Mouse (Mus musculus): Measurements from ENCODE around the gene Brpf3. TPM values are rescaled to one million over a fixed set of nuclear protein-coding genes. Genes with fewer than 3 reads are reported as not detected.

Gene Brpf3
- polyA plus RNA-seq, 1 experiment: 63.1 TPM

GRCm38 (mm10) chr17:28776817-28777216 lies 24.1 kb upstream of the Brpf3 start:
- no peaks in the 10 kb centered on the region for H3K36me3 ChIP-seq (ENCODE audit: control insufficient read depth, insufficient read depth, low read length)
- no peaks in the 10 kb centered on the region for H3K27me3 ChIP-seq (ENCODE audit: control insufficient read depth, insufficient read depth, low read length)
- 96% methylated on average over 3 of the region's 3 CpGs for WGBS
- no peaks in the 10 kb centered on the region for H3K4me1 ChIP-seq (replicated peaks; ENCODE audit: control insufficient read depth, insufficient read depth, low read length)
- TF ChIP-seq POLR2A (IDR thresholded peaks at IDR 0.05; ENCODE audit: control insufficient read depth, extremely low read depth, insufficient read depth, low read length, poor library complexity): no peak
- TF ChIP-seq CTCF (IDR thresholded peaks at IDR 0.05; ENCODE audit: borderline replicate concordance, control insufficient read depth, extremely low read depth, insufficient read depth, low read length, poor library complexity): no peak
- H3K27ac ChIP-seq (ENCODE audit: control insufficient read depth, insufficient read depth, low read length): no peak overlapping the region
- H3K4me3 ChIP-seq (ENCODE audit: control insufficient read depth, insufficient read depth, low read length): no peak overlapping the region
- DNase-seq: no peak

GRCm38 (mm10) chr17:28777231-28778005 lies 23.5 kb upstream of the Brpf3 start:
- DNase-seq: no peak
- no peaks in the 10 kb centered on the region for H3K4me1 ChIP-seq (replicated peaks; ENCODE audit: control insufficient read depth, insufficient read depth, low read length)
- 95% methylated on average over 16 of the region's 16 CpGs for WGBS

GRCm38 (mm10) chr17:28779735-28780134 lies 21.2 kb upstream of the Brpf3 start:
- TF ChIP-seq POLR2A (IDR thresholded peaks at IDR 0.05; ENCODE audit: control insufficient read depth, extremely low read depth, insufficient read depth, low read length, poor library complexity) (no peak), CTCF (IDR thresholded peaks at IDR 0.05; ENCODE audit: borderline replicate concordance, control insufficient read depth, extremely low read depth, insufficient read depth, low read length, poor library complexity) (no peak)
- WGBS: 97% methylated on average over 3 of the region's 3 CpGs

More at GRCm38 (mm10) chr17:28777231-28778005, 23.5 kb upstream of the Brpf3 start:
- H3K36me3 ChIP-seq (ENCODE audit: control insufficient read depth, insufficient read depth, low read length): no peaks in the 10 kb centered on the region
- no peak overlapping the region for H3K27ac ChIP-seq (ENCODE audit: control insufficient read depth, insufficient read depth, low read length)
- H3K4me3 ChIP-seq (ENCODE audit: control insufficient read depth, insufficient read depth, low read length): no peak overlapping the region
- TF ChIP-seq POLR2A (IDR thresholded peaks at IDR 0.05; ENCODE audit: control insufficient read depth, extremely low read depth, insufficient read depth, low read length, poor library complexity) (no peak), CTCF (IDR thresholded peaks at IDR 0.05; ENCODE audit: borderline replicate concordance, control insufficient read depth, extremely low read depth, insufficient read depth, low read length, poor library complexity) (no peak)
- H3K27me3 ChIP-seq (ENCODE audit: control insufficient read depth, insufficient read depth, low read length): no peaks in the 10 kb centered on the region

GRCm38 (mm10) chr17:28780836-28781235 lies 20.1 kb upstream of the Brpf3 start:
- no peak for DNase-seq
- WGBS: 86% methylated on average over 3 of the region's 3 CpGs
- Histone ChIP-seq H3K27me3 (ENCODE audit: control insufficient read depth, insufficient read depth, low read length) (no peaks in the 10 kb centered on the region), H3K27ac (ENCODE audit: control insufficient read depth, insufficient read depth, low read length) (no peak overlapping the region), H3K36me3 (ENCODE audit: control insufficient read depth, insufficient read depth, low read length) (no peaks in the 10 kb centered on the region), H3K4me1 (replicated peaks; ENCODE audit: control insufficient read depth, insufficient read depth, low read length) (no peaks in the 10 kb centered on the region), H3K4me3 (ENCODE audit: control insufficient read depth, insufficient read depth, low read length) (no peak overlapping the region)
- TF ChIP-seq POLR2A (IDR thresholded peaks at IDR 0.05; ENCODE audit: control insufficient read depth, extremely low read depth, insufficient read depth, low read length, poor library complexity) (no peak), CTCF (IDR thresholded peaks at IDR 0.05; ENCODE audit: borderline replicate concordance, control insufficient read depth, extremely low read depth, insufficient read depth, low read length, poor library complexity) (no peak)

More at GRCm38 (mm10) chr17:28779735-28780134, 21.2 kb upstream of the Brpf3 start:
- DNase-seq: no peak
- Histone ChIP-seq H3K27me3 (ENCODE audit: control insufficient read depth, insufficient read depth, low read length) (no peaks in the 10 kb centered on the region), H3K27ac (ENCODE audit: control insufficient read depth, insufficient read depth, low read length) (no peak overlapping the region), H3K4me3 (ENCODE audit: control insufficient read depth, insufficient read depth, low read length) (no peak overlapping the region), H3K36me3 (ENCODE audit: control insufficient read depth, insufficient read depth, low read length) (no peaks in the 10 kb centered on the region), H3K4me1 (replicated peaks; ENCODE audit: control insufficient read depth, insufficient read depth, low read length) (no peaks in the 10 kb centered on the region)

- no peak overlapping the region for H3K27ac ChIP-seq (ENCODE audit: control insufficient read depth, insufficient read depth, low read length)
- TF ChIP-seq CTCF (IDR thresholded peaks at IDR 0.05; ENCODE audit: borderline replicate concordance, control insufficient read depth, extremely low read depth, insufficient read depth, low read length, poor library complexity) (no peak), POLR2A (IDR thresholded peaks at IDR 0.05; ENCODE audit: control insufficient read depth, extremely low read depth, insufficient read depth, low read length, poor library complexity) (no peak)
- WGBS: 80% methylated on average over 9 of the region's 9 CpGs
- no peak overlapping the region for H3K4me3 ChIP-seq (ENCODE audit: control insufficient read depth, insufficient read depth, low read length)
- no peaks in the 10 kb centered on the region for H3K27me3 ChIP-seq (ENCODE audit: control insufficient read depth, insufficient read depth, low read length)
- H3K36me3 ChIP-seq (ENCODE audit: control insufficient read depth, insufficient read depth, low read length): no peaks in the 10 kb centered on the region
- H3K4me1 ChIP-seq (replicated peaks; ENCODE audit: control insufficient read depth, insufficient read depth, low read length): no peaks in the 10 kb centered on the region
- DNase-seq: no peak
Observed at GRCm38 (mm10) chr17:28781290-28782045, 19.4 kb upstream of the Brpf3 start.

- no peak overlapping the region for H3K27ac ChIP-seq (ENCODE audit: control insufficient read depth, insufficient read depth, low read length)
- H3K36me3 ChIP-seq (ENCODE audit: control insufficient read depth, insufficient read depth, low read length): no peaks in the 10 kb centered on the region
- no peaks in the 10 kb centered on the region for H3K4me1 ChIP-seq (replicated peaks; ENCODE audit: control insufficient read depth, insufficient read depth, low read length)
- TF ChIP-seq CTCF (IDR thresholded peaks at IDR 0.05; ENCODE audit: borderline replicate concordance, control insufficient read depth, extremely low read depth, insufficient read depth, low read length, poor library complexity) (no peak), POLR2A (IDR thresholded peaks at IDR 0.05; ENCODE audit: control insufficient read depth, extremely low read depth, insufficient read depth, low read length, poor library complexity) (no peak)
- H3K4me3 ChIP-seq (ENCODE audit: control insufficient read depth, insufficient read depth, low read length): no peak overlapping the region
- WGBS: 97% methylated on average over 3 of the region's 3 CpGs
- no peak for DNase-seq
- no peaks in the 10 kb centered on the region for H3K27me3 ChIP-seq (ENCODE audit: control insufficient read depth, insufficient read depth, low read length)
Observed at GRCm38 (mm10) chr17:28785036-28785435, 15.9 kb upstream of the Brpf3 start.

All from thymus, adult 2 months (tissue).